Mouse (Mus musculus) Muller cell, postnatal 12 days (primary cell): ENCODE results near the gene Ccdc148.

Experiments
- DNase-seq: peaks from one replicate; pipeline ENCODE4 v3.0.0-alpha.2; 2015; ENCODE audit errors: inconsistent ontology term

Gene Ccdc148

GRCm38 (mm10) chr2:58918351-58918750 is 242.1 kb downstream of the Ccdc148 start:
- no peak for DNase-seq

- DNase-seq = no peak
Observed at GRCm38 (mm10) chr2:58912339-58912738, 248.1 kb downstream of the Ccdc148 start.

GRCm38 (mm10) chr2:58906814-58907516 is 253.5 kb downstream of the Ccdc148 start:
- no peak for DNase-seq

GRCm38 (mm10) chr2:58905057-58905456 is 255.4 kb downstream of the Ccdc148 start:
- no peak for DNase-seq

GRCm38 (mm10) chr2:58879876-58880275 is 280.6 kb downstream of the Ccdc148 start:
- no peak for DNase-seq

- no peak for DNase-seq
Observed at GRCm38 (mm10) chr2:58859134-58859533, 301.3 kb downstream of the Ccdc148 start, which contains the start of gene Gm11099. TSS of gene Gm11099 (plus strand) at chr2:58859434.

GRCm38 (mm10) chr2:58844499-58844898 is 316.0 kb downstream of the Ccdc148 start:
- no peak for DNase-seq

- DNase-seq = no peak
Observed at GRCm38 (mm10) chr2:58842443-58842842, 318.0 kb downstream of the Ccdc148 start.

GRCm38 (mm10) chr2:58841021-58841420 is 319.5 kb downstream of the Ccdc148 start:
- no peak for DNase-seq

- DNase-seq = no peak
Observed at GRCm38 (mm10) chr2:58832253-58832980, 328.1 kb downstream of the Ccdc148 start.

- no peak for DNase-seq
Observed at GRCm38 (mm10) chr2:58829981-58830742, 330.3 kb downstream of the Ccdc148 start.

GRCm38 (mm10) chr2:58828910-58829600 is 331.4 kb downstream of the Ccdc148 start:
- DNase-seq = no peak

- DNase-seq = no peak
Observed at GRCm38 (mm10) chr2:58812941-58813340, 347.5 kb downstream of the Ccdc148 start.

GRCm38 (mm10) chr2:58799623-58800022 is 360.9 kb downstream of the Ccdc148 start:
- no peak for DNase-seq

- no peak for DNase-seq
Observed at GRCm38 (mm10) chr2:58799126-58799525, 361.4 kb downstream of the Ccdc148 start.

GRCm38 (mm10) chr2:58797506-58797905 is 363.0 kb downstream of the Ccdc148 start:
- DNase-seq = no peak

GRCm38 (mm10) chr2:58795432-58795831 is 365.1 kb downstream of the Ccdc148 start:
- peak; percentile 34 for DNase-seq

- DNase-seq = peak; percentile 11
Observed at GRCm38 (mm10) chr2:58794489-58794888, 366.0 kb downstream of the Ccdc148 start.

- DNase-seq = no peak
Observed at GRCm38 (mm10) chr2:58790361-58790760, 370.1 kb downstream of the Ccdc148 start.

GRCm38 (mm10) chr2:58789934-58790333 is 370.5 kb downstream of the Ccdc148 start:
- no peak for DNase-seq

GRCm38 (mm10) chr2:58787360-58787759 is 373.1 kb downstream of the Ccdc148 start:
- no peak for DNase-seq

GRCm38 (mm10) chr2:58786681-58787080 is 373.8 kb downstream of the Ccdc148 start:
- no peak for DNase-seq
